Mouse (Mus musculus) forebrain, embryonic 13.5 days (tissue): ENCODE measurements around the gene Rnf31. TPM values are rescaled to one million over a fixed set of nuclear protein-coding genes. Genes with fewer than 3 reads are reported as not detected.

Experiments used
- ATAC-seq: fragments of 200-750 bp; cut with Nextera tagmentation; 2 replicates; pipeline ENCODE4 v1.8.0; 2017
- H3K27ac ChIP-seq: fragments of 300-500 bp; sonication (generic); 2 replicates; pipeline ENCODE4 v1.5.1; 2015; ENCODE audit warnings: inconsistent platforms, mild to moderate bottlenecking, moderate library complexity
- H3K27me3 ChIP-seq: fragments of 300-500 bp; sonication (generic); 2 replicates; pipeline ENCODE4 v1.6.1; 2015; ENCODE audit warnings: mild to moderate bottlenecking, inconsistent platforms
- H3K36me3 ChIP-seq: fragments of 300-500 bp; sonication (generic); 2 replicates; pipeline ENCODE4 v1.6.1; 2015; ENCODE audit warnings: mild to moderate bottlenecking, inconsistent platforms; ENCODE audit not compliant: poor library complexity, severe bottlenecking
- H3K4me1 ChIP-seq: fragments of 300-500 bp; sonication (generic); 2 replicates; pipeline ENCODE4 v1.6.1; 2015; ENCODE audit warnings: inconsistent platforms
- H3K4me2 ChIP-seq: fragments of 300-500 bp; sonication (generic); 2 replicates; pipeline ENCODE4 v1.6.1; 2015; ENCODE audit warnings: inconsistent platforms, mild to moderate bottlenecking, moderate library complexity
- H3K4me3 ChIP-seq: fragments of 300-500 bp; sonication (generic); 2 replicates; pipeline ENCODE4 v1.5.1; 2015; ENCODE audit warnings: mild to moderate bottlenecking, inconsistent platforms
- H3K9ac ChIP-seq: fragments of 300-500 bp; sonication (generic); 2 replicates; pipeline ENCODE4 v1.6.1; 2015; ENCODE audit warnings: mild to moderate bottlenecking, inconsistent platforms
- H3K9me3 ChIP-seq: fragments of 300-500 bp; sonication (generic); replicated peaks from 2 replicates; pipeline ENCODE4 v1.6.1; 2016; ENCODE audit warnings: inconsistent platforms
- WGBS: fragments of 180-500 bp; shearing (Covaris S2); methylation state at CpG from one replicate; pipeline ENCODE4 v1.1.7; 2015; 5-methylcytosine and 5-hydroxymethylcytosine counted together
- polyA plus RNA-seq: library from polyadenylated mRNA; unstranded; fragments of >200 nt; fragmentation: Nextera tagmentation; extraction: Ambion mirVana; gene quantifications from 2 replicates; pipeline ENCODE4 v1.2.1, GENCODE M21; 2015

Rnf31 gene
- polyA plus RNA-seq, 1 experiment from 2014 or later: 13.3 TPM

DNA sequence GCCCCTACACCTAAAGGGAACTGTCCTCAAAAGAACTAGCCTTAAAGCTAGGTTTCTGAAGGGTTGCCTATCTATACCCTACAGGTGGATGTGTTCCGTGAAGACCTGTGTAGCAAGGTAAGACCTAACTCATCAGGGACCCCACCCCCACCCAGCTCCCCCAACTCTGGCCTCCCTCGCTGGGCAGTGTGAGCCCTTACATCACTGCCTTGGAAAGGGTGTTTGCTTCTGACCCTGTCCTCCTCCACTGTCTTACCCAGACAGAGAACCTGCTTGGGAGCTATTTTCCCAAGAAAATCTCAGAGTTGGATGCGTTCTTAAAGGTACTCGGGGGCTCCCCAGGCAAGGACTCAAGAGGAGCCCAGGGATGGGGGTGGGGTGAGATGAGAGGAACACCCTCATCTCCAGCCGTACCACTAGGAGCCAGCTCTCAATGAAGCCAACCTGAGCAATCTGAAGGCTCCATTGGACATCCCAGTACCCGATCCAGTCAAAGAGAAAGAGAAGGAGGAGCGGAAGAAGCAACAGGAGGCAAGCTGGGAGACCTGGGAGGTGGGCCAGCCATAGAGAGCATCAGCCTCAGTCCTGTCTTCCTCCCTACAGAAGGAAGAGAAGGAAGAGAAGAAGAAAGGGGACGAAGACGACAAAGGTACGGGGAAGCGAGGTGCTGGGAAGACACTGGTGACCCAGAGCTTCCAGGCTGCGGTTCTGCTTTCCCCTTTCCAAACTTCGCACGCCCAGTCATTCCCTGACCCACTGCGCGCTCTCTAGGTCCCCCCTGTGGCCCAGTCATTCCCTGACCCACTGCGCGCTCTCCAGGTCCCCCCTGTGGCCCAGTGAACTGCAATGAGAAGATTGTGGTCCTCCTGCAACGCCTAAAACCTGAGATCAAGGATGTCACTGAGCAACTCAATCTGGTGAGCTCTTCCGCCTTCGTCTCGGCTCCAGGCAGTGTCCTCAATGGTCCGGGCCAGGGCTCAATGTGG lies 11.7 kb upstream of the Rnf31 start:
- Histone ChIP-seq H3K27ac (no peak overlapping the region), H3K9me3 (no peaks in the 10 kb centered on the region), H3K4me1 (peaks cover 20% of the 10 kb centered on the region), H3K4me2 (peak overlapping the region; percentile 89; the same call in 1 of the 2 replicates), H3K27me3 (no peaks in the 10 kb centered on the region), H3K36me3 (peaks cover 25% of the 10 kb centered on the region), H3K9ac (no peak overlapping the region), H3K4me3 (no peak overlapping the region)
- ATAC-seq: no peak
- WGBS: 90% methylated on average over 23 of the region's 23 CpGs

DNA sequence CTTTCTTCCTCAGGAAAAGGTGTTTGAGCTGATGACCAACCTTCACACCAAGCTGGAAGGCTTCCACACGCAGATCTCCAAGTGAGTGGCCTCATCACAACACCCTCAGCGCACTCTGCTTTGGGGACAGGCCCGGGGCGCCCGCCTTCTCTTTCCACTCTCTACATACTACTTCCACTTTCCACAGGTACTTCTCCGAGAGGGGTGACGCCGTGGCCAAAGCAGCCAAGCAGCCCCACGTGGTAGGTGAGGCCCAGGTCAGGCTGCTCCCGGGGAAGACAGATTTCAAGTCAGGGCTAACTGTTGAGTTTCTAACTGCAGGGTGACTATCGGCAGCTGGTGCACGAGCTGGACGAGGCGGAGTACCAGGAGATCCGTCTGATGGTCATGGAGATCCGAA lies 10.8 kb upstream of the Rnf31 start:
- Histone ChIP-seq H3K9me3 (no peaks in the 10 kb centered on the region), H3K4me2 (no peak overlapping the region), H3K4me3 (no peak overlapping the region), H3K9ac (no peak overlapping the region), H3K27me3 (no peaks in the 10 kb centered on the region), H3K36me3 (peaks cover 25% of the 10 kb centered on the region), H3K4me1 (peaks cover 24% of the 10 kb centered on the region), H3K27ac (no peak overlapping the region)
- WGBS: 96% methylated on average over 16 of the region's 16 CpGs
- ATAC-seq: no peak

DNA sequence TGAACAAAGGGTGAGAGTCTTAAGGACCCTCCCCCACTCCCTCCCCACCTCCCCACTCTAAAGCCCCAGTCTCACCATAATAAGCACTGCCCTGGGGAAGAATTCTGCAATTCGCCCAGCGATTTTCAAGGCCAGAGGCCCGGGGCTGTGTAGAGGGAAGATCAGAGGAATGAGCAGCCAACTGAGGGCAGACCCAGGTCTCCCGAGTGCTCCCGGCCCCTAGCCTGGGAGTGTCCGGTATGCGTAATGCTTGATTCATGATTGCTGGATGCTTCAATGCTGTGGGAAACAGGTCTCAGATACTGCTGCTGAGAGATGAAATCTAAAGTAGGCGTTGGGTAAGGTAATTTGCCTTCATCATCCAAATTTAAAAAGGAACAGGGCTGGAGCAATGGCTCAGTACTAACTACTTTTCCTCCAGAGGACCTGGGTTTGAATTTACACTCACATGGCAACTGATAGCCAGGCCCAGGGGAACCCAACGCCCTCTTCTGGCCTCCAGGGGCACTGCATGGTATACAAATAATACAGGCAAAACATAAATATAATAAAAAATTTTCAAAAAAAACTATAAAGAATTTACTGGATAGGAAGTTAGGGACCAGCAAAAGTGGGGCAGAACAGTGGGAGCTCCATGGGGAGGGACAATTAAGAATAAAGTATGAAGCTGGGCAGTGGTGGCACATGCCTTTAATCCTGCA lies 9.4 kb upstream of the Rnf31 start:
- ATAC-seq: no peak
- Histone ChIP-seq H3K4me1 (peaks cover 24% of the 10 kb centered on the region), H3K36me3 (peaks cover 30% of the 10 kb centered on the region), H3K4me2 (no peak overlapping the region), H3K9me3 (no peaks in the 10 kb centered on the region), H3K27ac (no peak overlapping the region), H3K9ac (no peak overlapping the region), H3K4me3 (no peak overlapping the region), H3K27me3 (no peaks in the 10 kb centered on the region)
- WGBS: 72% methylated on average over 9 of the region's 9 CpGs

- H3K4me3 ChIP-seq: peak overlapping the region; percentile 40
- H3K9ac ChIP-seq: peak overlapping the region; percentile 56; the same call in 1 of the 2 replicates
- H3K4me1 ChIP-seq: peaks cover 14% of the 10 kb centered on the region
- H3K27me3 ChIP-seq: no peaks in the 10 kb centered on the region
- WGBS: 35% methylated on average over 5 of the region's 5 CpGs
- H3K36me3 ChIP-seq: peaks cover 39% of the 10 kb centered on the region
- ATAC-seq: no peak
- H3K27ac ChIP-seq: no peak overlapping the region
- peak overlapping the region; percentile 70 for H3K4me2 ChIP-seq
- H3K9me3 ChIP-seq: no peaks in the 10 kb centered on the region
Measured at GRCm38 (mm10) chr14:55584303-55584701, 7.2 kb upstream of the Rnf31 start.

GRCm38 (mm10) chr14:55584702-55585565 lies 6.6 kb upstream of the Rnf31 start, which contains the start of gene Emc9:
Emc9 (minus strand) TSS chr14:55585302.
- peaks cover 36% of the 10 kb centered on the region for H3K36me3 ChIP-seq
- H3K4me2 ChIP-seq: peak within 1 kb of the TSS; percentile 70
- no peak within 1 kb of the TSS for H3K27ac ChIP-seq
- H3K4me1 ChIP-seq: peaks cover 18% of the 10 kb centered on the region
- no peaks in the 10 kb centered on the region for H3K27me3 ChIP-seq
- ATAC-seq: peak; percentile 61
- no peaks in the 10 kb centered on the region for H3K9me3 ChIP-seq
- peak within 1 kb of the TSS; percentile 56 for H3K9ac ChIP-seq
- 3% methylated on average over 43 of the region's 43 CpGs for WGBS
- H3K4me3 ChIP-seq: peak within 1 kb of the TSS; percentile 40

DNA sequence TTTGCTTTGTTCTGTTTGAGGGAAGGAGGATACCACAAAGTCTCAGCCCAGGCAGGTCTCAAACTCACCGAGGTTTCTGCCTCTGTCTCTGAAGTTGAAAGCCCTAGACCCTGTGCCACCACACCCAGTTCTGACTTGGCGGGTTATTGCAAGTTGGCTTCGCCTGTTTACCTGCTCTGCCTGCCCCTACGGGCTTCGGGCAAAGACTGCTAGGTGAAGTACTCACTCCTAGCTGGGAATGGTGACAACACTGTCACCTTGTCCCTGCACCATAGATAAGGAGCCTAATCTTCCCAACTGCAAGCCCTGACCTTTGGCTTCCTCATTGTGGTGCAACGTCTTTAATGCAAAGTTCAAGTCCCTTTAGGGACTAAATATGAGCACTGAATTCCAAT lies 5.9 kb upstream of the Rnf31 start:
- 65% methylated on average over 6 of the region's 6 CpGs for WGBS
- Histone ChIP-seq H3K9ac (no peak overlapping the region), H3K4me3 (no peak overlapping the region)

DNA sequence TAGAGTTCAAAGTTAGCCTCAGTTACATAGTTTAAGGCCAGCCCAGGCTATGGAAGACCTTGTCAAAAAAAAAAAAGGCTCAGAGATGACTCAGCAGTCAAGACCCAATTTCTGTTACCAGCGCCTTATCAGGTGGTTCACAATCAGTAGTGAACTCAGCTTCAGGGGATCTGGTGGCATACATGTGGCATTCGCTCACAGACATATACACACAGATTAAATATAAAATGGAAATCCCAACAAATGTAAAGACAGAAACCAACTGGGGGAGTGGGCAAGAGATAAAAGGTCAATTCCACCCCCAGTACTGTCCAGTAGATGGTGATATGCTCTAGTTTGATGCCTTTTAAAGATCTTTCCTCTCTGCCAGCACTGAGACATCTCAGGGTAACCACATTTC lies 5.4 kb upstream of the Rnf31 start:
- H3K27ac ChIP-seq: no peak overlapping the region
- ATAC-seq: no peak
- H3K4me2 ChIP-seq: no peak overlapping the region
- WGBS: 97% methylated on average over 2 of the region's 2 CpGs
- no peak overlapping the region for H3K9ac ChIP-seq
- H3K36me3 ChIP-seq: peaks cover 24% of the 10 kb centered on the region
- H3K4me3 ChIP-seq: no peak overlapping the region
- H3K4me1 ChIP-seq: peaks cover 25% of the 10 kb centered on the region
- H3K9me3 ChIP-seq: no peaks in the 10 kb centered on the region
- no peaks in the 10 kb centered on the region for H3K27me3 ChIP-seq

More for the DNA sequence above, 5.9 kb upstream of the Rnf31 start:
- Histone ChIP-seq H3K36me3 (peaks cover 30% of the 10 kb centered on the region), H3K4me1 (peaks cover 25% of the 10 kb centered on the region), H3K27ac (no peak overlapping the region), H3K9me3 (no peaks in the 10 kb centered on the region), H3K4me2 (peak overlapping the region; percentile 70), H3K27me3 (no peaks in the 10 kb centered on the region)
- ATAC-seq: no peak

- Histone ChIP-seq H3K36me3 (peaks cover 17% of the 10 kb centered on the region), H3K9ac (0 out of 2 replicates have a peak overlapping the region, but pooled peaks have one; percentile 21), H3K4me3 (no peak overlapping the region), H3K9me3 (no peaks in the 10 kb centered on the region), H3K4me2 (no peak overlapping the region), H3K4me1 (peaks cover 43% of the 10 kb centered on the region), H3K27me3 (no peaks in the 10 kb centered on the region), H3K27ac (no peak overlapping the region)
- 88% methylated on average over 5 of the region's 5 CpGs for WGBS
- ATAC-seq: no peak
Measured at GRCm38 (mm10) chr14:55589271-55589670, 2.2 kb upstream of the Rnf31 start.

- peaks cover 23% of the 10 kb centered on the region for H3K36me3 ChIP-seq
- ATAC-seq: no peak
- peak overlapping the region; percentile 94; the same call in 1 of the 2 replicates for H3K27ac ChIP-seq
- 89% methylated on average over 11 of the region's 11 CpGs for WGBS
- no peaks in the 10 kb centered on the region for H3K27me3 ChIP-seq
- no peaks in the 10 kb centered on the region for H3K9me3 ChIP-seq
- peak overlapping the region; percentile 92 for H3K4me2 ChIP-seq
- peak overlapping the region; percentile 92 for H3K4me3 ChIP-seq
- H3K4me1 ChIP-seq: peaks cover 36% of the 10 kb centered on the region
- H3K9ac ChIP-seq: peak overlapping the region; percentile 89
Measured at GRCm38 (mm10) chr14:55589771-55590448, 1.6 kb upstream of the Rnf31 start.

DNA sequence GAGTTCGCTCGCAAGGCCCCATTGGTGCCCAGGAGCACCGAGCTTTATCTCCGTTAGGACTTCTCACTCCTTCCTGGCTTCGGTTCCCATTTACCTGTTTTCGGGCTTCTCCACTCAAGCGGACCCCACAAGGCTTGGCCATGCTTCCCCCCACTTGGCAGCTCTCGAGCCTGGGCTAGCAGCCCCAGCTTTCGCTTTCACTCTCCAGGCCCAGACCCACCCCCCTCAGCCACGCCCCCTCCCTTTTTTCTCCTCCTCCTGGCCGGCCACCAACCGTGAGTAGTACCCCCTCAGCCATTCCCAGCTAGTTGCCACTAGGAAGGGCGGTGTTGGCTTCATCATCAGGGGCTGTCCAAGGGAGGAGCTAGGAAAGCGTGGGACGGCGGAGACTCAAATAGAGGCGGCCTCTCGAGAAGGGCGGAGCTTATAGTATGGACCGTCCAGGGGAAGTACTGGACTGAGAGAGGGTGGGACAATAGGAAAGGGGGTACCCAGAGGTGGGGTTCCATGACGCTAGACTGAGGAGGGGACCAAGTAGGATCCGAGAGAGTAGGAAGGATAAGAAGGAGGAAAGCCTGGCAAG lies 669 bp upstream of the Rnf31 start, which contains the start of gene Psme2:
Psme2 (minus strand) TSS at position 366 of the 583 bp plus-strand sequence.
- H3K9ac ChIP-seq: peak within 1 kb of the TSS; percentile 89
- H3K27me3 ChIP-seq: no peaks in the 10 kb centered on the region
- peaks cover 32% of the 10 kb centered on the region for H3K4me1 ChIP-seq
- WGBS: under 1% methylated on average over 22 of the region's 22 CpGs
- H3K36me3 ChIP-seq: peaks cover 32% of the 10 kb centered on the region
- H3K4me3 ChIP-seq: peak within 1 kb of the TSS; percentile 92
- ATAC-seq: peak; percentile 96
- peak within 1 kb of the TSS; percentile 92 for H3K4me2 ChIP-seq
- H3K9me3 ChIP-seq: no peaks in the 10 kb centered on the region
- peak within 1 kb of the TSS; percentile 94 for H3K27ac ChIP-seq

DNA sequence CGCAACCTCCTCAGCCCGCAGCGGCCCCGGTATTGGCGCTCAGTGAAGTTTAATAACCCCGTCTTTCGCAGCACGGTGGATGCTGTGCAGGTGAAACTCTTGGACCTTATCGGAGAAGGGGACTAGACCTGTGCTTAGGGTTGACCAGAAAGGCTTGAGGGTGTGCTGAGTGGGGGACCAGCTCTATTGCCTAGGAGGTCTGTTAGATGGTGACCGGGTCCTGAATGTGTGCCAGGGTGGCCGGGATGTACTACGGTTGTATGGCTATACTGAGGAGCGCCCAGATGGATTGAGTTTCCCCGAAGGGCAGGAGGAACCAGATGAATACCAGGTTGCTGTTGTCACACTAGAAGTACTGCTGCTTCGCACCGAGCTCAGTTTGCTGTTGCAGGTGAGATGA lies 718 bp downstream of the Rnf31 start:
- H3K9ac ChIP-seq: peak overlapping the region; percentile 89
- peak overlapping the region; percentile 92 for H3K4me2 ChIP-seq
- peak overlapping the region; percentile 92 for H3K4me3 ChIP-seq
- peaks cover 40% of the 10 kb centered on the region for H3K36me3 ChIP-seq
- 8% methylated on average over 16 of the region's 16 CpGs for whole genome bisulfite sequencing
- H3K27me3 ChIP-seq: no peaks in the 10 kb centered on the region
- no peaks in the 10 kb centered on the region for H3K9me3 ChIP-seq
- peaks cover 32% of the 10 kb centered on the region for H3K4me1 ChIP-seq
- ATAC-seq: no peak
- H3K27ac ChIP-seq: no peak overlapping the region
